ENCODE assay signal across 19 mouse cellular contexts in genomic region chr12:28823518-28823917, GRCm38 (mm10).
"Had no signal": no experiment of that assay in that cellular context is flagged by ENCODE, and none has a peak within 500 bp of the region (broad histone marks: within the 10 kb centered on the region; RNA-seq: fewer than 3 reads in every experiment).

No protein-coding gene starts in this region.

- H3K27ac ChIP-seq: kidney, postnatal 0 days; limb, embryonic 12.5 days; limb, embryonic 15.5 days; liver, embryonic 14.5 days; macrophage; neural tube, embryonic 12.5 days; neural tube, embryonic 15.5 days; stomach, postnatal 0 days had no signal

- H3K36me3 ChIP-seq: limb, embryonic 12.5 days; limb, embryonic 15.5 days; neural tube, embryonic 12.5 days; neural tube, embryonic 15.5 days had no signal

- ATAC-seq: liver, postnatal 0 days; lung, postnatal 0 days had no signal

- H3K4me2 ChIP-seq: limb, embryonic 12.5 days; limb, embryonic 15.5 days; liver, embryonic 11.5 days; lung, embryonic 14.5 days; neural tube, embryonic 12.5 days; neural tube, embryonic 15.5 days had no signal

- H3K4me1 ChIP-seq: limb, embryonic 12.5 days; limb, embryonic 15.5 days had no signal

- H3K9me3 ChIP-seq: limb, embryonic 12.5 days; limb, embryonic 15.5 days; neural tube, embryonic 12.5 days; neural tube, embryonic 15.5 days had no signal

- H3K27me3 ChIP-seq: limb, embryonic 12.5 days; limb, embryonic 15.5 days; neural tube, embryonic 12.5 days; neural tube, embryonic 15.5 days had no signal

- H3K9ac ChIP-seq: limb, embryonic 12.5 days; limb, embryonic 15.5 days; liver, embryonic 14.5 days; liver, postnatal 0 days; lung, embryonic 14.5 days; neural tube, embryonic 12.5 days; neural tube, embryonic 15.5 days had no signal

- DNase-seq: kidney, adult 2 months; kidney, postnatal 25 days; left cerebral cortex, postnatal 4 days; liver, postnatal 0 days; lung, embryonic 14.5 days; right cerebral cortex, postnatal 4 days; thymus, adult 2 months; thymus, postnatal 14 days; thymus, postnatal 4 days had no signal

- H3K4me3 ChIP-seq: limb, embryonic 12.5 days; limb, embryonic 15.5 days; neural tube, embryonic 12.5 days; neural tube, embryonic 15.5 days had no signal
